Mouse (Mus musculus): ENCODE data around the gene Dlgap5. TPM values are rescaled to one million over a fixed set of nuclear protein-coding genes. Genes with fewer than 3 reads are reported as not detected.

The Dlgap5 gene
- polyA plus RNA-seq, 2 experiments = 32.5 to 37.9 TPM

- WGBS = 49% methylated on average over 5 of the region's 5 CpGs
- H3K36me3 ChIP-seq (ENCODE audit: control insufficient read depth, insufficient read depth, low read length) = peaks cover 80% of the 10 kb centered on the region
- TF ChIP-seq POLR2A (IDR thresholded peaks at IDR 0.05; ENCODE audit: borderline replicate concordance, extremely low read depth, insufficient read depth, insufficient read length) = no peak
- no peaks in the 10 kb centered on the region for H3K9me3 ChIP-seq (ENCODE audit: control insufficient read depth, low read length)
- no peak overlapping the region for H3K4me2 ChIP-seq (replicated peaks; ENCODE audit: low read depth, low read length, severe bottlenecking)
- DNase-seq (ENCODE audit: low spot score) (peak; percentile 55), ATAC-seq (ENCODE audit: low FRiP score, low read depth) (peak; percentile 53; the same call in 1 of the 2 replicates)
- H3K27ac ChIP-seq (replicated peaks; ENCODE audit: low read depth, low read length) = no peak overlapping the region
- no peaks in the 10 kb centered on the region for H3K4me1 ChIP-seq (ENCODE audit: control insufficient read depth, insufficient read depth, low read length)
- H3K27me3 ChIP-seq (ENCODE audit: control insufficient read depth, insufficient read depth, low read length) = no peaks in the 10 kb centered on the region
- no peak overlapping the region for H3K4me3 ChIP-seq (replicated peaks; ENCODE audit: low read length)
- no peak overlapping the region for H3K9ac ChIP-seq (ENCODE audit: low read depth, low read length, severe bottlenecking)
Observed at GRCm38 (mm10) chr14:47396165-47396652, 22.0 kb downstream of the Dlgap5 start.

GRCm38 (mm10) chr14:47395462-47396026 is 22.7 kb downstream of the Dlgap5 start:
- Histone ChIP-seq H3K27ac (replicated peaks; ENCODE audit: low read depth, low read length) (no peak overlapping the region), H3K4me1 (ENCODE audit: control insufficient read depth, insufficient read depth, low read length) (no peaks in the 10 kb centered on the region), H3K4me2 (replicated peaks; ENCODE audit: low read depth, low read length, severe bottlenecking) (no peak overlapping the region), H3K9me3 (ENCODE audit: control insufficient read depth, low read length) (no peaks in the 10 kb centered on the region), H3K36me3 (ENCODE audit: control insufficient read depth, insufficient read depth, low read length) (peaks cover 82% of the 10 kb centered on the region), H3K9ac (ENCODE audit: low read depth, low read length, severe bottlenecking) (no peak overlapping the region), H3K4me3 (replicated peaks; ENCODE audit: low read length) (no peak overlapping the region), H3K27me3 (ENCODE audit: control insufficient read depth, insufficient read depth, low read length) (no peaks in the 10 kb centered on the region)
- ATAC-seq (ENCODE audit: low FRiP score, low read depth) = no peak
- WGBS = 80% methylated on average over 15 of the region's 15 CpGs
- no peak for TF ChIP-seq POLR2A (IDR thresholded peaks at IDR 0.05; ENCODE audit: borderline replicate concordance, extremely low read depth, insufficient read depth, insufficient read length)
- DNase-seq (ENCODE audit: low spot score) = no peak

GRCm38 (mm10) chr14:47395007-47395406 is 23.2 kb downstream of the Dlgap5 start:
- H3K9ac ChIP-seq (ENCODE audit: low read depth, low read length, severe bottlenecking) = no peak overlapping the region
- no peaks in the 10 kb centered on the region for H3K4me1 ChIP-seq (ENCODE audit: control insufficient read depth, insufficient read depth, low read length)
- no peaks in the 10 kb centered on the region for H3K9me3 ChIP-seq (ENCODE audit: control insufficient read depth, low read length)
- ATAC-seq (ENCODE audit: low FRiP score, low read depth) = no peak
- no peak for DNase-seq (ENCODE audit: low spot score)
- no peak overlapping the region for H3K4me3 ChIP-seq (replicated peaks; ENCODE audit: low read length)
- H3K27ac ChIP-seq (replicated peaks; ENCODE audit: low read depth, low read length) = no peak overlapping the region
- H3K36me3 ChIP-seq (ENCODE audit: control insufficient read depth, insufficient read depth, low read length) = peaks cover 82% of the 10 kb centered on the region
- H3K27me3 ChIP-seq (ENCODE audit: control insufficient read depth, insufficient read depth, low read length) = no peaks in the 10 kb centered on the region
- 95% methylated on average over 6 of the region's 6 CpGs for WGBS
- no peak for TF ChIP-seq POLR2A (IDR thresholded peaks at IDR 0.05; ENCODE audit: borderline replicate concordance, extremely low read depth, insufficient read depth, insufficient read length)
- no peak overlapping the region for H3K4me2 ChIP-seq (replicated peaks; ENCODE audit: low read depth, low read length, severe bottlenecking)

- DNase-seq (ENCODE audit: low spot score) = no peak
Observed at GRCm38 (mm10) chr14:47393354-47394094, 24.7 kb downstream of the Dlgap5 start.

GRCm38 (mm10) chr14:47386125-47386524 is 32.1 kb downstream of the Dlgap5 start:
- no peak overlapping the region for H3K4me2 ChIP-seq (replicated peaks; ENCODE audit: low read depth, low read length, severe bottlenecking)
- H3K36me3 ChIP-seq (ENCODE audit: control insufficient read depth, insufficient read depth, low read length) = peaks cover 39% of the 10 kb centered on the region
- ATAC-seq (ENCODE audit: low FRiP score, low read depth) (no peak), DNase-seq (ENCODE audit: low spot score) (no peak)
- no peaks in the 10 kb centered on the region for H3K9me3 ChIP-seq (ENCODE audit: control insufficient read depth, low read length)
- H3K4me3 ChIP-seq (replicated peaks; ENCODE audit: low read length) = no peak overlapping the region
- H3K27me3 ChIP-seq (ENCODE audit: control insufficient read depth, insufficient read depth, low read length) = no peaks in the 10 kb centered on the region
- no peak overlapping the region for H3K9ac ChIP-seq (ENCODE audit: low read depth, low read length, severe bottlenecking)
- no peaks in the 10 kb centered on the region for H3K4me1 ChIP-seq (ENCODE audit: control insufficient read depth, insufficient read depth, low read length)
- TF ChIP-seq POLR2A (IDR thresholded peaks at IDR 0.05; ENCODE audit: borderline replicate concordance, extremely low read depth, insufficient read depth, insufficient read length) = no peak
- 70% methylated on average over 11 of the region's 11 CpGs for WGBS
- no peak overlapping the region for H3K27ac ChIP-seq (replicated peaks; ENCODE audit: low read depth, low read length)

More at GRCm38 (mm10) chr14:47393354-47394094, 24.7 kb downstream of the Dlgap5 start:
- Histone ChIP-seq H3K4me1 (ENCODE audit: control insufficient read depth, insufficient read depth, low read length) (no peaks in the 10 kb centered on the region), H3K9ac (ENCODE audit: low read depth, low read length, severe bottlenecking) (no peak overlapping the region), H3K4me3 (replicated peaks; ENCODE audit: low read length) (no peak overlapping the region), H3K4me2 (replicated peaks; ENCODE audit: low read depth, low read length, severe bottlenecking) (no peak overlapping the region), H3K27me3 (ENCODE audit: control insufficient read depth, insufficient read depth, low read length) (no peaks in the 10 kb centered on the region), H3K9me3 (ENCODE audit: control insufficient read depth, low read length) (no peaks in the 10 kb centered on the region), H3K27ac (replicated peaks; ENCODE audit: low read depth, low read length) (no peak overlapping the region), H3K36me3 (ENCODE audit: control insufficient read depth, insufficient read depth, low read length) (peaks cover 83% of the 10 kb centered on the region)
- no peak for ATAC-seq (ENCODE audit: low FRiP score, low read depth)
- TF ChIP-seq POLR2A (IDR thresholded peaks at IDR 0.05; ENCODE audit: borderline replicate concordance, extremely low read depth, insufficient read depth, insufficient read length) = no peak
- 81% methylated on average over 10 of the region's 10 CpGs for WGBS

All from limb, embryonic 14.5 days (tissue).